Comparison of ENCODE assay signal across 10 mouse cellular contexts in genomic region chr11:5705972-5706371, GRCm38 (mm10). TPM values are rescaled to one million over a fixed set of nuclear protein-coding genes. Genes with fewer than 3 reads are reported as not detected.
DNase-seq lines count a peak whose midpoint lies in the region; ATAC-seq and TF ChIP-seq lines count a peak whose summit lies in the region.
"Had no signal": no experiment of that assay in that cellular context is flagged by ENCODE, and none has a peak within 500 bp of the region (broad histone marks: within the 10 kb centered on the region; RNA-seq: fewer than 3 reads in every experiment).

No protein-coding gene starts in this region.

- no peak for DNase-seq in heart, postnatal 0 days (ENCODE audit: low spot score)
- no peak for DNase-seq in heart, postnatal 4 days
- peak; percentile 5 for DNase-seq in MN1 (ENCODE audit: low spot score)
- no peak for DNase-seq in forebrain, postnatal 0 days
- DNase-seq in left cerebral cortex, adult 18-20 months (ENCODE audit: low spot score in 2 of 2), result no peak
- DNase-seq in embryo, embryonic 11 days, result no peak
- no peak for DNase-seq in yolk sac, embryonic 10.5 days (ENCODE audit: low spot score)
- DNase-seq: cerebellum, adult 9-11 months had no signal

- H3K9ac ChIP-seq in heart, postnatal 0 days (replicated peaks; ENCODE audit: low read depth, low read length), result no peak overlapping the region
- H3K9ac ChIP-seq in forebrain, postnatal 0 days, result peak overlapping the region; percentile 91; the same call in 1 of the 2 replicates
- no peak overlapping the region for H3K9ac ChIP-seq in midbrain, embryonic 12.5 days (replicated peaks)

- peaks cover 21% of the 10 kb centered on the region; the same call in 1 of the 2 replicates for H3K36me3 ChIP-seq in heart, postnatal 0 days (replicated peaks; ENCODE audit: control insufficient read depth, insufficient read depth, low read length)
- peaks cover 20% of the 10 kb centered on the region for H3K36me3 ChIP-seq in forebrain, postnatal 0 days (ENCODE audit: insufficient read depth)
- peaks cover 23% of the 10 kb centered on the region for H3K36me3 ChIP-seq in midbrain, embryonic 12.5 days

- peak overlapping the region; percentile 83; the same call in 1 of the 2 replicates for H3K4me2 ChIP-seq in heart, postnatal 0 days (ENCODE audit: low read depth, low read length)
- peak overlapping the region; percentile 81 for H3K4me2 ChIP-seq in forebrain, postnatal 0 days (ENCODE audit: low read depth)
- H3K4me2 ChIP-seq in midbrain, embryonic 12.5 days (replicated peaks), result peak overlapping the region; percentile 84; the same call in 1 of the 2 replicates

- no peak for TF ChIP-seq EP300 in heart, postnatal 0 days (IDR thresholded peaks at IDR 0.05; ENCODE audit: low read depth)

- no peak for TF ChIP-seq CTCF in heart, postnatal 0 days (IDR thresholded peaks at IDR 0.05; ENCODE audit: low read depth)
- no peak for TF ChIP-seq CTCF in forebrain, postnatal 0 days (IDR thresholded peaks at IDR 0.05; ENCODE audit: low read depth)

- WGBS in heart, postnatal 0 days, result 91% methylated on average over 9 of the region's 9 CpGs
- WGBS in forebrain, postnatal 0 days, result 93% methylated on average over 9 of the region's 9 CpGs
- 92% methylated on average over 9 of the region's 9 CpGs for WGBS in midbrain, embryonic 12.5 days

- no peak for ATAC-seq in heart, postnatal 0 days (ENCODE audit: insufficient read depth, low read depth)
- no peak for ATAC-seq in forebrain, postnatal 0 days
- ATAC-seq in midbrain, embryonic 12.5 days (ENCODE audit: low FRiP score, low read depth), result no peak

- no peaks in the 10 kb centered on the region for H3K27me3 ChIP-seq in heart, postnatal 0 days (ENCODE audit: control insufficient read depth, insufficient read depth, low read length)
- H3K27me3 ChIP-seq in forebrain, postnatal 0 days (ENCODE audit: insufficient read depth, low read length), result no peaks in the 10 kb centered on the region
- no peaks in the 10 kb centered on the region for H3K27me3 ChIP-seq in midbrain, embryonic 12.5 days

- H3K27ac ChIP-seq in heart, postnatal 0 days (ENCODE audit: low read depth), result no peak overlapping the region
- H3K27ac ChIP-seq in forebrain, postnatal 0 days (ENCODE audit: low read depth, low read length), result no peak overlapping the region
- H3K27ac ChIP-seq in midbrain, embryonic 12.5 days (replicated peaks), result no peak overlapping the region
- H3K27ac ChIP-seq: macrophage had no signal

- no peaks in the 10 kb centered on the region for H3K9me3 ChIP-seq in heart, postnatal 0 days (replicated peaks; ENCODE audit: control insufficient read depth, low read length)
- no peaks in the 10 kb centered on the region for H3K9me3 ChIP-seq in forebrain, postnatal 0 days (ENCODE audit: low read length)
- H3K9me3 ChIP-seq in midbrain, embryonic 12.5 days, result no peaks in the 10 kb centered on the region

- H3K4me1 ChIP-seq in heart, postnatal 0 days (ENCODE audit: control insufficient read depth, insufficient read depth), result peaks cover 23% of the 10 kb centered on the region
- peaks cover 6% of the 10 kb centered on the region; the same call in 1 of the 2 replicates for H3K4me1 ChIP-seq in forebrain, postnatal 0 days (ENCODE audit: insufficient read depth)
- peaks cover 13% of the 10 kb centered on the region for H3K4me1 ChIP-seq in midbrain, embryonic 12.5 days

- no peak overlapping the region for H3K4me3 ChIP-seq in heart, postnatal 0 days (ENCODE audit: low read depth, low read length)
- 0 out of 2 replicates have a peak overlapping the region, but pooled peaks have one; percentile 97 for H3K4me3 ChIP-seq in forebrain, postnatal 0 days (ENCODE audit: low read depth, low read length)
- H3K4me3 ChIP-seq in midbrain, embryonic 12.5 days, result peak overlapping the region; percentile 86; the same call in 1 of the 2 replicates

RNA-seq across cellular contexts. Expression of gene Mrps24, which starts 9.5 kb away (rescaled TPM):
- total RNA-seq in heart, postnatal 0 days (2014; rRNA removed; ENCODE audit: low replicate concordance), result 81.7 and 96.2 TPM in 2 replicates
- 251 and 257 TPM in 2 replicates for polyA plus RNA-seq in heart, postnatal 0 days (2015; fragmentation: Nextera tagmentation; extraction: Ambion mirVana)
- 100 to 1,000 TPM; 112 to 114 TPM for total RNA-seq in heart, postnatal 4 days (2021)
- total RNA-seq in forebrain, postnatal 0 days (2014; rRNA removed), result 83.9 and 90.7 TPM in 2 replicates
- polyA plus RNA-seq in forebrain, postnatal 0 days (2015; fragmentation: Nextera tagmentation; extraction: Ambion mirVana), result 226 and 284 TPM in 2 replicates
- polyA plus RNA-seq in midbrain, embryonic 12.5 days (2016; fragmentation: Nextera tagmentation; extraction: Ambion mirVana), result 154 and 158 TPM in 2 replicates
- 10 to 100 TPM; 65.5 to 65.9 TPM for total RNA-seq in left cerebral cortex, adult 18-20 months (2021)

RNA-seq across cellular contexts. Expression of gene Urgcp, which starts 56.2 kb away (rescaled TPM):
- total RNA-seq in heart, postnatal 0 days (2014; rRNA removed; ENCODE audit: low replicate concordance), result 71.3 and 72.9 TPM in 2 replicates
- 33.1 and 38.0 TPM in 2 replicates for polyA plus RNA-seq in heart, postnatal 0 days (2015; fragmentation: Nextera tagmentation; extraction: Ambion mirVana)
- 10 to 100 TPM; 60.5 TPM for total RNA-seq in heart, postnatal 4 days (2021)
- 39.6 and 48.1 TPM in 2 replicates for total RNA-seq in forebrain, postnatal 0 days (2014; rRNA removed)
- 28.4 and 33.4 TPM in 2 replicates for polyA plus RNA-seq in forebrain, postnatal 0 days (2015; fragmentation: Nextera tagmentation; extraction: Ambion mirVana)
- polyA plus RNA-seq in midbrain, embryonic 12.5 days (2016; fragmentation: Nextera tagmentation; extraction: Ambion mirVana), result 25.1 and 25.8 TPM in 2 replicates
- 10 to 100 TPM; 64.2 to 78.5 TPM for total RNA-seq in left cerebral cortex, adult 18-20 months (2021)
